Mouse (Mus musculus) frontal cortex, postnatal 10 days (tissue): ENCODE data around the gene Spa17.

ENCODE experiments used
- DNase-seq, 2 experiments: peaks; one replicate each; pipeline ENCODE4 v3.0.0; 2022; ENCODE audit warnings: low spot score in 2 of 2, mixed read lengths in 1 of 2

Gene Spa17

DNA sequence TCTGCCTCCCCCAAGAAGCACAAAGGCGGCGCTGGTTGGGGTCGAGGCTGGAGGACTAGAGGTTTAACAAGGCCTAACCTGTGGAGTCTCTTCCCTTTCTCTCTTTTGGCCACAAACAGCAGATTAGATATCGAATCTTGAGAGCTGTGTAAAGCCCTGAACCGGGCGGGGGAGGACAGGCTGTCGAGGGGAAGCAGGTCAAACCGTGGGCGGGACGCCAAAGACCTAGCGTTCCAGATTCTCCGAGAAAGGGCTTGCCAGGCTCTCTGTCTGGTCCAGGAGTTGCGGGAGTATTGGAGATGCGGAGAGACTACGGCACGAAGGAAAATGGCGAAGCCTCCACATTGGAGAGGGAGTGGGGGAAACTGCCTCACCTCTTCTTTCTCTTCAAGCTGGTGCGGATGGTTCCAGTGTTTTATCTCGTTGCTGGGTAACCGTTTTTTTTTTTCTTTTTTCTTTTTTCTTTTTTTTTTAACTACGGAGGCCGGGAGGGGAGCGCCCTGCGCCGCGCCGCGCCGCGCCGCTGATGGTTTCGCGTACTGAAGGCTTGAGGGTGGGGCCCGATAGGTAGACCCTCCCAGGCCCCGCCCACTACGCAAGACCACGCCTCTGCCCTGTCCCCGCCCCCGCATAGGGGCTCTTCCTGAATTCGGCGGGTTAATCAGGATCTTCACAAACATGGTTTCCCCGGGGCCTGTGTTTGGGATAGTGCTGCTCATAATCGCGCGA lies at the start of gene Spa17:
TSS of gene Spa17 (minus strand) at position 541 of the 729 bp plus-strand sequence.
- peak; percentile 84 to 85 for DNase-seq

DNA sequence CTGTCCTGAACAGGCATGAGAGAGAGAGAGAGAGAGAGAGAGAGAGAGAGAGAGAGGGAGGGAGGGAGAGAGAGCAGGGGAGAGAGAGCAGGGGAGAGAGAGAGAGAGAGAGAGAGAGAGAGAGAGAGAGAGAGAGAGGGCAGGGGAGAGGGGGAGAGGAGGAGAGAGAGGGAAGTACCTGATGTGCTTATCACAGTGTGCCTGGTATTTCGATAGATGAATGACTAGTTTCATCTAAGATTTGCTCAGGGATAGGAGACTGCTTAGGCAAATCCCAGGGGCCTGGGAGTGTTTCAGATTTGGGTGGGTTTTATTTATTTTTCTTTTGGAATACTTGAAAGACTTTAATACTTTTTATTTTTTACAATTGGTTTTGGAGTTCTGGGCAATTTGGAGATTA lies 49.7 kb upstream of the Spa17 start:
- no peak for DNase-seq

DNA sequence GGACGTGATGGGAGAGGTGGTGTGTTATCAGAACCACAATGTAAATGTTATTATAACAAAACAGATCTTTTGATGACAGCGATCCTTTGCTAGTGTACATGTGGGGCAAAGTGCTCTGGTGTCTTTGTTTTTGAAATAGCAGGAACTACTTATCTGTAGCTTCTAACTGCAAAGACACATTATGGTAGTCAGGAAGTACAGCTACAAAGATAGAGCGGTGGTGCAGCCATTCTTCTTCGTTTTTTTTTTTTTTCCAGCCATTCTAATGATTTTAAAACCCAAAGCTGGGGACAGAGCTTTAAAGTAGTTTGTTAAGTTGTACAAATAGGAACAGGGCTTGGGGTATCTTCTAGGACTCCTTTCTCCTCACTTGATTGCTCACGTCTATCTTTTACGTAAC lies 45.9 kb upstream of the Spa17 start:
- no peak for DNase-seq

DNA sequence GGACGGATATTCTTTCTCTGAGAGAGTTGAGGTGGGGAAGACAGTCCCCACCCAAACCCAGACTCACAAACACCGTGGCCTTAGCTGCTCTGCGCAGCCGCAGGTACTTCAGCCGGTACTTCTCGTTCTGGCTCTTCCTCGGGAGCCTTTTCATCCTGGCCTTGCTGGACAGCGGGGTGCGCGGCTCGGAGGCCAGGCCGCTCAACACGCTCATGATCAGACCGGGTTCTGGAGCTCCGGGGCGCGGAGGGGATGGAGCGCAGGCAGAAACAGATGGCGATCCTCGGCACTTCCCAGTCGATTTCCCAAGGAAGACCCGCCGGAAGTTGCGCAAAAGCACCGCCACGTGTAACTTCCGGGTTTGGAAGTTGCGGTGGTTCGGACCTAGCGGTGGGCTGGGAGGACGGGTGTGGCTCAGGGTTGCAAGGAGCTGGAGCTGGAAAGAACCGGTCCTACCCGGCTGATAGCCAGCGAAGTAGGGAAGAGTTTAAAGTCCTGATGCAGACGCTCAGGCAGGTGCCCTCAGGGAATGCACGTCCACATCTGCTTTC lies 43.5 kb upstream of the Spa17 start, which contains the start of gene Tbrg1:
TSS of gene Tbrg1 (minus strand) at position 382 of the 551 bp plus-strand sequence.
- peak; percentile 39 to 71 for DNase-seq

DNA sequence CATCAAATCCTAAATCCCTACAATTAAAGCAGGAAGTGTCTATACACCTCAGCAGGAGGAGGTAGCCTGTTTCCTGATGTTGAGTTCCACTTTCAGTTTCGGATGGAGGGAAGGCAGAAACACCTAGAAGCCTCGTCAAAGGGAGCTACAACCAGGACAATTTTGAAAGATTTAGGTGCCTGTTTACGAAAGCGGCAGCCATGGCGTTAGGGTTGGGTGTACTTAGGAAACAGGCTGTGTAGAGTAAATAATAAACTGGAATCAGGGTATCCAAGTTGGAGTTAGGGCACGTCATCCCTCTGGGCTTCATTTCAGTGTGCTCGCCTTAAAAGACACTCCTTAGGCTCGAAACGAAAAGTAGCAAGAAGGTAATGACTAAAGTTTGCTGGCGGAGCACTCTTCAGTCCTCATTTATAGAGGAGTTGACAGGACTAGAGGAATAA lies 42.9 kb upstream of the Spa17 start:
- DNase-seq, result no peak

DNA sequence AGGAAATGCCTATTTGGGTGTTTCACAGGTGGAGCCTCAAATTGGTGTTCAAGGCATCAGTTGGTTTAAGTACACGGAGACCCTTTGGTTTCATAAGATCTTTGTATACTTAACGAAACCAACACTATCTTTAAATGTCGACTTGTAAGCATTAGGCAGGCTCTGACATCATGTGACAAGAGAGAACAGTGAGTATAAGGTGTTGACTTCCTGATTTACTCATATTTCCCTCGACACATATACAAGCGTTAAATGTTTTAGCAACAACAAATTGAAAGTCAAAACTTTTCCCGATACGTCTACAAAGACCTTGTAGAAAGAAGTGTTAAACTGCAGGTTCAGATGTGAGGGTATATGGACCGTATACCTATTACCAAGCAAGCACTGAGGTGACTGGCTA lies 42.4 kb upstream of the Spa17 start:
- no peak for DNase-seq

DNA sequence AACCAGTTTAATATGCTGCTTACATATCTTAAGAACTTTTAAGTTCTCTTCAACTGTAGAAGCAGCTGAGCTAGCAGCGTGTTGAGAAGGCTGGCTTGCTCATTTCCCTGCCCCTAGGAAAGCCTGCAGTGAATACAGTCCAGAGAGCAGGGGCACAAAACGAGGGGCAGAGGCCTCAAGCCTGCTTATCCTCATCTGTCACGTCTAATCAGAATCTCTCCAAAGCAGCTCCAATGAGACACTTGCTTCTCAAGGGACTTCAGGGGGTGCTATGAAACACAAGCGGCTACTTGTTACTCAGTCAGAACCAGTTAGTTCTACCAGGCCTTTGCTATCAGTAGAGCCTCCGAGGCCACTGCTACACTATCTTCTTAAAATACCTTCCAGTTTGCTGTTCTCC lies 40.3 kb upstream of the Spa17 start:
- no peak for DNase-seq

DNA sequence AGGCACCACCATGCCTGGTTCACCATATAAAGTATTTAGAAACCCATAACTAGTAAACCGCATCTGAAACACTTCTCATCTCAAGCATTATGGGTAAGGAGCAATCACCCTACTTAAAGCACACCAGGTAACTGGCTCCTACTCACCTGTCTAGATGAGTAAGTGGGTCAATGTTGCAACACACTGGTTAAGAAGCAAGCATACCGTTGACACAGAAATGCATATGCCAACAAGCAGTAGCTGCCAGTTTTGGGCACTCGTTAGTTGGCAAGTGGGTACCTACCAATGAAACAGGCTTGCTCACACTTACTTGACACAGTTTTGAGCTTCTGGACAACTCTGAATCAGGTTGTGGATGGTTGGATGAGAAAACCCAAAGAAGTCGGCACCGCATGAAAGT lies 37.1 kb upstream of the Spa17 start:
- no peak for DNase-seq

DNA sequence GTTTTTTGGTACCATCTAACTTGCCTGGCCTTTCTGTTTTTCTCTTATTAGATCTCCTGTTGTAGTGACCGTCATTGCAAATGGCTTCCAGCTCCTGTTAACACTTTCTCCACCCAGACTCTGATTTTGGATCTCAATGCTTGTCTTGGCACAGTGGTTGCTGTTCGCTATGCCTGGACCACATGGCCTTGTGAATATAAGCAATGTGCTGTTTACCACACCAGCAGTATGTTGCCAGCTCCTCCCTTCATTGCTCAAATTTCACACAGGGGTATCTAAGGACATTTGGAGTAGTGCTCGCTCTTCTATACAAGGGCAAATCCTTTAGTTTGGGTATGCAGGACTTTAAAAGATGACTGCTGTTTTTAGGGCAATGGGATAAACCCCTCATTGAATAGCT lies 32.7 kb upstream of the Spa17 start:
- DNase-seq, result no peak

DNA sequence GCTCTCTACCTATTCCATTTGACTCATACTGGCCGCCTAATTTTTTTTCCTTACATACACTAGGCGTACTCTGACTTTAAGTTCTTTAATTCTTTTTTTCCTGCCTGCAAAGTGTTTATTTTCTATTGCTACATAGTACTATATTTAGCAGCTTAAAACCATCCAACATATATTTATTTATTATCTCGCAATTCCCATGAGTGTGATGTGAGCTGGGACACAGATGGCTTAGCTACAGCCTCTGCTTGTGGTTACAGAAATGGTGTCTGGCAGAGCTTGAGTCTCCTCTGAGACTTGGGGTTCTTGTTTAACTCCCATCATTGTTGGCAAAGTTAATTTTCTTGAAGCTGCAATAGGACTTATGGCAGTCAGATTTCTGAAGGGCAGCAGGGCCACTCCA lies 25.2 kb upstream of the Spa17 start:
- DNase-seq, result no peak

DNA sequence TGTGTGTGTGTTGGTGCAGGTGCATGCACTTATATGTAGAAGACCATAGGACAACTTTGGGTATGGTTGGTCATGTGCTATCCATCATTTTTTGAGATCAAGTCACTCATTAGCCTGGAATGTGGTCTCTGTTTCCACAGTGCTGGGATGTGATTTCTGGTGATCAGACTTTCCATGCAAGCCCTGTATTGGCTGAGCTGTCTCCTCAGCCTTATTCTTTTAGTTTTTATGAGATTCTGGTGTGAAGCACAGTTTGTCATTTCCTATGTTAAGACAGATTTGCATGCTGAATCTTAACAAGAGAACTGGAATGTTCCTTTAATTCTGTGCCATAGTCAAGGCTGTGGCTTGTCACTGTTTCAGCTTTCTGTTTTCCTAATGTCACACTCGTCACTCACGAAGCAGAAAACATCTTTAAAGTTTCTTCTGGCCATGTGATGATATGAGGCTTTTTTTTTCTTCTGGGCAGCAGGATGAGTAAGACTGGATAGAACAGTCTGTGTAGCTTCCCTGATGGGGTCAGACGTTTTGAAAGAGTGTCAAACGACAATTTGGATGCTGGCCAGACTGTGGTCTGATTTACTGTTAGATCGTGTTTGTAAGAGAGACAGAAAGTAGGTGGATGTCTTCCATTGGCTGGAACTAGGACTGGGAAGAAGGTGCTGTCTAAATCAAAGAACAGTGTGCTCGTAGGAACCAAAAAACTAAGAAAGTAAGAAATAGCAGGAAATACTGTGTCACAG lies 23.4 kb upstream of the Spa17 start:
- DNase-seq, result no peak

DNA sequence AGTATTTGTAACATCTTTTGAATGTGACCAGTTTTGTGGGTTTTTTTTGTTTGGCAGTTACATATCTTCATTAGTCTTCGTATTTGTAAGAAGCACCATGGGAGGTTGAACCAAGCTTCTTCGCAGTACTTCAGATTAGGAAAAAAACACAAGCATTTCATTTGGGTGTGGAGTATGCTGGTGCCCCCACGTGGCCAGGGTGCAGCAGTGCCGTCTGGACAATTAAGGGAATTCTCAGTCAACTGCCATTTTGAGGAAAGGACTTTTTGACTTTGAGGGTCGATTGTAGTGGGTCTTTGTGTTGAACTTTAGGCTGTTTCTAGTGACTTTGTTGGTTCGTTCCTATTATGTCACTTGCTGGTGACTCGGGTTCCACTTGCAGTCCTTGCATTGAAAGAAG lies 22.8 kb upstream of the Spa17 start:
- peak; percentile 28 to 53 for DNase-seq

DNA sequence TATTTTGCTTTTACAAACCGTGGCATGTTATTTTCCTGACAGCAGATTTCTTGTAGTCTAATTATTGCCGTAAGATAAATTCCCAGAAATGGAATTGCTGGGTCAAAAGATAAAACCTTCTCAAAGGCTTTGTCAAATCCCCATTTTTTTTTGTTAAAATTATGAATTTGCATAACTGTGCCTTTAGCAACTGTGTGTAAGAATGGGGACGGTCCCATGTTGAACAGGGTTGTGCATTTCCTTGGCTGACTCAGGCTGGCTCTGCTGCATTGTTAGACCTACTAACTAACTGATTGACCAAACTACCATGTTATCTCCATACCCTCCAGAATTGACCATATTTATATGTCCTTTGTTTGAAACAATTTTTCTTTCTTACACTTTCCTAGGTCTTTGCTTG lies 20.7 kb upstream of the Spa17 start:
- no peak for DNase-seq

DNA sequence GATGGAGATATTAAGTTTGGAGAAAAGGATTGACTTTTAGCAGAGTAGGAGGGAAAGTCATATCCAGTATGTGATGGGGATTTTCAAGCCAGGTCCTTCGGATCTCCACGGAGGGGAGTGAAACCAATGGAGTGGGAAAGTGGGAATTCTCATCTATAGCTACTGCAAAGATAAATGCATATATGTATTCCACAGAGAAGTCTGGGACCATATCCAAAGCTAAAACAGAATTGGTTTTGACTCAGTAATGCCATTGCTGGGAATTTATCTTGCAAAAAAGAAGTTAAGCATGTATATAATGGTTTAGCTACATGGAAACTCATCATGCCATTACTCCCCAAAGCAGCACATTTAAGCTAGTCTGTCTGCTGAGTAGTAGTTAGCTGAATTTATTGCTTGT lies 18.8 kb upstream of the Spa17 start:
- DNase-seq, result no peak

DNA sequence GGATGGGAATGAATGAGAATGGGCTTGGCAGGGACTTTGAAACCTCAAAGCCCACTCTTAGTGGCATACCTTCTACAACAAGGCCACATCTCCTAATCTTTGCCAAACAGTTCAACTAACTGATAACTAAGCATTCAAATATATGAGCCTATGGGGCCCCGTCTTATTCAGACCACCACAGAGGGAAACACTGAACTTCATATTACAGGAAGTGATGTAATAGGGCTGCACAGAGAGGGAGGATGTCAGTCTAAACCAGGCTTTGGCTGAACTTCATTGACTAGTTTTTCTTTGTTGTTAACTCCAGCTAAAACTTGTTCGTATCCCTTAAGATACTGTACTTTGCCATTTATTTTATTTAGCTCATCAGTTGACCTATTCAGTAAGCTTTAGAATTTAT lies 16.4 kb upstream of the Spa17 start:
- no peak for DNase-seq

DNA sequence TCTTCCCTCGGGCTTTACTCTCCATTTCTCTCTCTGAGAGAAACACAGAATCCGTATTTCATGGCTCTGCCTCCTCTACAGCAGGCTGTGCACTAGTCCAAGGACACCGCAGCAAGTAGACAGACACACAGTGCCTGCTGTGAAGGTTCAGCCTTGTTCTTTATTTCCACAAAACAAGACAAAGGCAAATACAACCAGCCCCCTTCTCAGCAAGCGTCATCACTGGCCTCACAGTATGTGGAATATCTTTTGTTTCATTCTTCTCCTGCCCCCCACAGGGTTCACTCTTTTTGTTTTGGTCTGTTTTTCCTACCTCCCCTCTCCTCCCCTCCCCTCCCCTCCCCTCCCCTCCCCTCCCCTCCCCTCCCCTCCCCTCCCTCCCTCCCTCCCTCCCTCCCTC lies 15.1 kb upstream of the Spa17 start:
- no peak for DNase-seq

DNA sequence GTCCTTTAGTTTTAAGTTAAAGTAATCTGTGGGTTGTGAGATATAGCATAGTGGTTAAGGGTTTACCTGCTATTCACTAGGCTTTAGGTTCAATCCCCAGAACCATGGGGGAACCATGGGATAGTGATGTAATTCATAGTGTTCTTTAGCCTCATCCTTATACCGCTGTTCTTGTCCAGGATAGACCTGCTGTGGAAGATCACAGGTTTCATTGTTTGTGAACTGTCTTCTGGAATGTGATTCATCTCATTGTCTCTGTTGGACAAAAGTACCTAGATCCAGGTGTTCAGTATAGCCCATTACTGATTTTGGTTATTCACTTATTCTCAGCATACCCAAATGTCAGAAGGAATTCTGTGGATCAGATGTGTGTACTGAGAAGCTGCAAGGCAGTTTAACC lies 13.7 kb upstream of the Spa17 start:
- DNase-seq, result no peak

DNA sequence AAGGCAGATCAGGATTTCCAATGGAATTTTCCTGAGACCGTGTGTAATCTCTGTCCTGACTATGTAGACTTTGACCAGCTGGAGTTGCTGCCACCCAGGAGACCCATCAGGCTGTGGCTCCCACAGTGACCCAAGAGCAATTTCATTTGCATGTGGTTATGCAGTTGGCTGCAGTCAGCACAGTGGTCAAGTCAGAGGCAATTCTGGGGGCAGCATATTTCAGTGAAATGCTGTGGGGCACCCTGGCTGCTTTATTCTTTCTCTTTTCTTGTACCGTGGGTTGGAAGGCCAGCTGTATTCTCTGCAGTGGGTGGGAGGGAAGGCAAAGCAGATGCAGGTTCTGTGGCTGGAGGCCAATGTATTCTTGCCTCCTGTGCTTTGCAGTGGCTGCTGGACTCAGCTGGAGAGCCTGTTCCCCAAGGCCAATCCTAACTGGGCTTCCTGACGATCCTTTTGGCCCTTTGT lies 12.6 kb upstream of the Spa17 start:
- DNase-seq, result no peak

DNA sequence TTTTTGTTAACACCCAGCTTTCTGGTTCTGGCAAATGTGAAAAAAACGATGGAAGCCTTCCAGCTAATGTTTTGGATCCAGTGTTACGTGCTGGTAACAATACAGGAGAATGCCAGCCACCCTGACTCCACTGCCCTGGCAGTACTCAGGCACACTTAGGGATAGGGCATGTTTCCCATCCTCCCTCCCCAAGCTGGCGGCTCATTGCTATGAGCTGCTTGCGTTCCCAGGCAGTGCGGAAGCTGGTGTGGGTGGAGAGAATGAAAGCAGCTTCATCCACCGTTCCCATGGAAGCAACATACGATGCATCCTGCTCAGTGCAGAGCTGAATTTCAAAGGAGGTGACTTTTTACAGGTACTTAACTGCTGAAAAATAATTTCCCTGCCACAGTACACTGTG lies 12.1 kb upstream of the Spa17 start:
- DNase-seq, result peak; percentile 67 to 73

DNA sequence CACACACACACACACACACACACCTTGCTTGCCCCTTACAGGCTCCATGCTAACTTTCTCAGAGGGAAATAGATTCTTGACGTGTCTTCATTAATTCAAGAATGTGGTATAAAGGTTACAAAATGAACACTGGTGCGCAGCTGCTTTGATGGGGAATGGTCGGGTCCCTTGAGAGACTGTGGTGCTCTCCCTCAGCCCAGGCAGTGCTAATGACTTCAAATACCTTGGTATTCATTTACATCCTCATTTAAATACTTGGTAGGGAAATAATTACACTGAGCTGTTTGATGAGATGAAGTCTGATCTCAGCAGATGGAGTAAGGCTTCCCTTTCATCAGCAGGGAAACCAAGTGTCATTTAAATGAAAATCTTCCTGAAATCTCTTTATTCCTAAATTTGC lies 11.6 kb upstream of the Spa17 start:
- no peak for DNase-seq

DNA sequence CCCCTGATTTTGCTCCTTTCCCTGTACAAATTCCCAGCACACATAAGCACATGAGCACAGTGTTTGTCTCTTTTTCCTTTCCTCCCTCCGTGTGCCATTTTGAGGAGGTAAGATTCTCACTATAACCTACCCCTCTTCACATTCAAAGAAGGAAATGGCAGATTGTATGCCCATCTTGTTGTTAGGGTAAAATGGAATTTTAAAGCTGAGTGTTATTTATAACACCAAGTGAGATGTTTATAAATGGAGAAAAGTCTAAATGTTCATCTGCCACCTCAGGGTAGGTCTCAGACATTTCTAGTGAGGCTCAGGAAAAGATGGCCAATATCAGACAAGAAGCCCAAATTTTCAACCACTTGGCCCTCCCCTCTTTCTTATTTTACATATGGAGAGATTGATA lies 11.0 kb upstream of the Spa17 start:
- DNase-seq, result no peak

DNA sequence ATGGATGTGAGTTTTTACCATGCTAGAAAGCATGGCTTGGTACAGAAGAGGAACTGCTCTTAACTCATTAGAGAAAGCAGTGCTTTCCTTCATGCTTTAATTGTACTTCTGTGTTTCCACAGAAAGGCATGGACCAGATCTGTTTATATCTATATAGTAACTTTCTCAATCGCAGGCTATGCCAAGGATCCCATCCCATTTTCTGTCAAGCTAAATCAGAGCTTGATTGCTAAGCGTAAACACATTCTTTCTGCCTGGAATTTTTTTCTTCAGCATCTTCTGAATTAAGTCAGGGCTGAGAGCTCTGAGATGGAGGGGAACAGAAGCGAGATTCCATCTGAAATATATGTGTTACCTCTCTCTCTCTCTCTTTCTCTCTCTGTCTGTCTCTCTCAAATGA lies 10.5 kb upstream of the Spa17 start:
- no peak for DNase-seq

DNA sequence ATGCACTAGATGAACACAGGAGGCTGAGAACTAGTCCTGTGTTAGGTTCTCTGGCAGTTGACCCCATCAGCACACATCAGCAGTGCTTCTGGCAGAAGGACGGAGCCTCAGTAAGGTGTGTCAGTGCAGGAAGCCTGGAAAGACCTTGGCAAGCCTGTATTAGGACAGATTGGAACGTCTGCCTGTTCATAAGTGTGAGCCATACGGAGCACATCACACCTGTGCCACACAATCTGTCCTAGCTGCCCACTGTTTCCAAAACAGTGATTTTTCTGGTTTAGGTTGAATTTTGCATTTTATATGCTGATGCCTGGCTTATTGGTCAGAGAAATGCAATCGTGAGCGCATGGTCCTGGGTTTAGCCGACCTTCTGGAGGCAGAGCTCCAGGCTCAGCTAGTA lies 7.8 kb upstream of the Spa17 start:
- DNase-seq, result no peak
